Mouse (Mus musculus) heart, adult 8-10 months (tissue): ENCODE results near the gene 1700069L16Rik. TPM values are rescaled to one million over a fixed set of nuclear protein-coding genes. Genes with fewer than 3 reads are reported as not detected.

Experiments used
- DNase-seq: peaks from one replicate; pipeline ENCODE4 v3.0.0; 2022; ENCODE audit warnings: low spot score
- total RNA-seq, 4 experiments: library from RNA; stranded (reverse); gene quantifications; 2 replicates each; pipeline ENCODE4 v1.2.4; 2022

The 1700069L16Rik gene
- total RNA-seq, 4 experiments from 2014 or later, result not detected

DNA sequence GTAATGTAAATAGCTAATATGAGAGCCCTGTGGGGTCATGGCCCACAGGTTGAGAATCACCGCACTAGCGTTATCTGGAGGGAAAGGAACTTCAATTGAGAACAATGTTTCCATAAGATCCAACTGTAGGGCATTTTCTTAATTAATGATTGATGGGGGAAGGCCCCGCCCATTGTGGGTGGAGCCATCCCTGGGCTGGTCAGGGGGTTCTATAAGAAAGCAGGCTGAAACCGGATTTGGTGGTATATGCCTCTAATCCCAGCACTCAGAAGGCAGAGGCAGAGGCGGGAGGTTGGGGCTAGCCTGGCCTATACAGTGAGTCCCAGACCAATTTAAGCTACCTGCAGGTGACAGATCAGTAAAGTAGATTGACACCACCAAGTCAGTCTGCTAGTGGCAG, 9.8 kb upstream of the 1700069L16Rik start:
- DNase-seq, result no peak

- DNase-seq, result peak; percentile 21
Measured at GRCm38 (mm10) chr5:113732182-113732581, 7.6 kb upstream of the 1700069L16Rik start.

GRCm38 (mm10) chr5:113731174-113731573, 6.6 kb upstream of the 1700069L16Rik start:
- DNase-seq, result no peak

- DNase-seq, result no peak
Measured at GRCm38 (mm10) chr5:113730641-113731121, 6.1 kb upstream of the 1700069L16Rik start.

DNA sequence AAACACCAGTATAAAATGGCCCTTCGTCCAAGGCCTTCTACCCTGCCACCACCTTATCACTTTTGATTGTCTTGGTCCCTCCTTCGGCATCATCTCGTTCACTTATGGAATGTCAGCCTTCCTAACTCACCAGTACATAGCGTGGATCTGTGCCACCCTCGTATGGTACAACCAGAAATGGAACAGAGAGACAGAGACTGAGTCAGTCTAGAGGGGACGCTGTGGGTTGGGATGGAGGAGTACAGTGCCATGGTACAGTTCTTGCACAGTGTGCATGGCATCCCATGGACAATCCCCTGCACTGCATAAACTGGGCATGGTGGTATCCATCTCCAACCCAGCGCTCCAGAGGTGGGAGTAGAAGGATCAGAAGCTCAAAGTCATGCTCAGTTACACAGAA, 4.1 kb upstream of the 1700069L16Rik start:
- no peak for DNase-seq

DNA sequence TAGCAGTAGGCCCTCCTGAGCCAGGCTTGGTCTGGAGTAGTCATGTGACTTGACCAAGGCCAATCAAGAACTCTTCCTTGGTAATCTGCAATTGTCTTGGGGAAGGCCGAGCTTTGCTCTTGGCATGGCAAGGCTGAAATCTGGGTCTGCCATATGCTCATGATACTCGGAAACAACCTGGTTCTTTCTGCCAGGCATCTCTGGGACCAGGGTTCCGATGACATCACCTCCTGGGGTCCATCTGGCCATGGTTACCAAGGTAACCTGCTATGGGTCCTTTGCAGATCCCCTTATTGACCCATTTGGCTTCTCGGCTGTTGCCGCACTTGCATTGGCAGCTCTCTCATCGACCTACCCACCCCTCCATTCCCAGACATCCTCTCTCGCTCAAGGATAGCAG, 3.4 kb upstream of the 1700069L16Rik start:
- DNase-seq, result no peak

DNA sequence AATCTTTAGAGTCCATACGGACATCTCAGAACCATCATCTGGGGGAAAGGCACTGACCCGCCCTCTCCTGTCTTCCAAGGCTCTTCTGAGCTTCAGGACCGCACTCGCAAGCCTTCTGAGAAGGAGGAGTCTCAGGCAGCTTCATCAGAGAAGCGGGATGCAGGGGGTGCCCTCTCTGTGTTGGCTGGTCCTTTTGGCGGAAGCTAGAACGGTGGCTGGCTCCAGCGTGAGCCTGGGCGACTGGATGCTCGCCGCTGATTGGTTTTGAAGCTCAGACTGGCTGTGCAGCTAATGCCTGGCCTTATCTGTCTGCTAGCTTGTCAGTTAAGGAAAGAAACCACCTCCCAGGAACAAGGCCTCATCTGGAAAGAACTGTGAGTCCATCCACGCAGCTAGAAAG, 2.7 kb upstream of the 1700069L16Rik start:
- DNase-seq, result no peak

DNA sequence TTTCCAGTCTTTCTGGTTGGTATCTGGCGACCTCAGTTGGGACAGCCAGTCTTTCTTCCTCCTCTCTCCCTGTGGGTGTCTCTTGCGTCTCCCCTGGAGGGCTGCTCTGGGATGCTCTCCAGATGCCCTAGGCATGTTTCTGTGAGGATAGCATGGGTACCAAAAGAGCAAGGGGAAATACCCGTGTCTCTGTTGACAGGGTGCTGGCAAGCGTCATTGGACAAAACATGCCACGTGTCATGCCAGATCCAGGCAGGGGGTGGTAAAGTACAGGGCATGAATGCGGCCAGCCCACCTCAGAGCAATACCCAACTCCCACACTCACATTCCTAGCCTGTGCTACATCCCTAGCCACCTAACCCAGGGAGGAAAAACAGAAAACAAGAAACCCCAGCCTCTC, 2.0 kb upstream of the 1700069L16Rik start:
- DNase-seq, result no peak

DNA sequence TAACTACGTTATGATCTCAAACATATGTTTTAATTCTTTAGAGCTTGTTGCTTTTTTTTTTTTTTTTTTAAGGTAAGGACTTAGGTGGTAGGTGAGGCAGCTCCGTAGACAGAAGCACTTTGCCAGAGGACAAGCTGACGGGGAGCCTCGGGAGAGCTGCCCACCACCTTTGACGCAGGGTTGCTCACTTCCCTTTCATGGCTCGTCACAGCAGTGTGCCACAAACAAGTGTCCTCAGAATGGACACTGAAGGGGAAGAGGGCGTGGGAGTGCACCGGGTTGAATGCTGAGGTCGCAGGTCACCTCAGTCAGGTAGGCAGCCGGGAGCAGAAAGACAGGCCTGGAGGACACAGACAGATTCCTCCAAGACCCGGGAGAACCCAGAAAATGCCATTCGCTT, 845 bp upstream of the 1700069L16Rik start:
- DNase-seq, result no peak

- DNase-seq, result no peak
Measured at GRCm38 (mm10) chr5:113723567-113724237, 870 bp downstream of the 1700069L16Rik start.

GRCm38 (mm10) chr5:113722224-113723013, 2.2 kb downstream of the 1700069L16Rik start:
- DNase-seq, result no peak

- DNase-seq, result no peak
Measured at GRCm38 (mm10) chr5:113719221-113719661, 5.3 kb downstream of the 1700069L16Rik start.

GRCm38 (mm10) chr5:113716581-113717388, 7.8 kb downstream of the 1700069L16Rik start:
- DNase-seq, result no peak

DNA sequence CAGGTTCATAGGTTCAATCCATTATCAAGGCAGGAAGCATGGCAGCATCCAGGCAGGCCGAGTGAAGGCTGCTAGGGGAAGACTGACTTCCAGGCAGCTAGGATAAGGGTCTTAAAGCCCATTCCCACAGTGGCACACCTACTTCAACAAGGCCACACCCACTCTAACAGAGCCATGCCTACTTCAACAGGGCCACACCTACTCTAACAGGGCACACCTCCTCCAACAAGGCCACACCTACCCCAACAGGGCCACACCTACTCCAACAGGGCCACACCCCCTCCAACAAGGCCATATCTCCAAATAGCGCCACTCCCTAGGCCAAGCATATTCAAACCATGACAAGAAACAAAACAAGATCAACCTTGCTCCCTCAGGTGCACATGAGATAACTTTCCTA, 11.7 kb downstream of the 1700069L16Rik start:
- no peak for DNase-seq

DNA sequence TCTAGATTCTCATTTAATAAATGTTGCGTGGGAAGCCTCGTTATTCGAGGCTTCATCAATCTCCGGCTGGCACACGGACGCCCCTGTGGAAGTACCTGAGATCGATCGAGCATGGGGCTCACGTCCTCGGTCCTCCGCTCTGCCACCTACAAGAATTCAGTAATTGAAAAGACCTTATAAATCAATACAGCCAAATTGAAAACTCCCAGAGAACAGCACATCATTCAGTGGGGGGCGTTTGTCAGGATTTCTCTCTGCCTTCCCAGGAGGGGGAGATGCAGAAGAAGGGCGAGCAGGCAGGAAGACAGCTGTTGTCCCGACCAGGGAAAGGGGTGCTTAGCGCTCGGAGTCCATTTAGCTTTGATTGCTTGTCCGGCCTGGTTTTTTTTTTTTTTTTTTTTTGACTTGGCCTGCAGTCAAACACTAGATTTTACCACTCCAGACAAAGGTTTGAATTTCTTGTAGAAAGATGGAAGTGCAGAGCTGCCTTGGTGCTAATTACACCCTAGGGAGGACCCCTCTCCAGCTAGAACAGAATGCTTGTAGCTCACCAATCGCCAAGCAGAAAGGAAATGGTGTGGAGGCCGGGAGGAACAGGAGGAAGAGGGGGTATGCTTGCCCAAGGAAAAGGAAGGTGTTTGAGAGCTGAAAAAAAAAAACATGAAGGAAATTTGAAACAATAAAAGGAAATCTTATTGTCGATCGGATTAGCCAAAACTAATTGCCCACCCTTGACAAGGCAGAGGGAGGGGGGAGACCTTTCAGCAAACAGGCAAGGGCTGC, 20.6 kb downstream of the 1700069L16Rik start:
- peak; percentile 31 for DNase-seq

GRCm38 (mm10) chr5:113700388-113701023, 24.1 kb downstream of the 1700069L16Rik start:
- DNase-seq, result no peak

- no peak for DNase-seq
Measured at GRCm38 (mm10) chr5:113694415-113694814, 30.2 kb downstream of the 1700069L16Rik start.

DNA sequence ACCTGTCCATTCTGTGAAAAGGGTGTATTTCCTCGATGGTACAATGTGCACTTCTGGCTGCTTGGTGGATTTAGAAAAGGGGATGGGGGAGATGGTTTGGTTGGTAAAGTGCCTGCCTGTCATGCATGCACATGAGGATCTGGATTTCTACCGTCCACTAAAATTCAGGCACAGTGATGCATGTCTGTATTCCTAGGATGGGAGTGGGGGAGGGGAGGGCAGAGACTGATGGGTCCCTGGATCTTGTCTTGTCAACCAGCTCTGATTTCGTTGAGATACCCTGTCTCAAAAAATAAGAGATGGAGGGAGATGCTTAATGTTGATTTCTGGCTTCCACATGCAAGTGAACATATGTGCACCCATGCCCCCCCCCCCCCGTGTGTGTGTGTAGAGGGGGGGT, 30.6 kb downstream of the 1700069L16Rik start:
- DNase-seq, result no peak

GRCm38 (mm10) chr5:113693196-113693755, 31.3 kb downstream of the 1700069L16Rik start:
- no peak for DNase-seq

- no peak for DNase-seq
Measured at GRCm38 (mm10) chr5:113690866-113691265, 33.7 kb downstream of the 1700069L16Rik start.
